Mouse (Mus musculus) myocyte (in vitro differentiated cells): ENCODE data around the gene Syt1.

Experiments used
- E2F4 ChIP-seq: IDR thresholded peaks from one replicate; pipeline ENCODE4 v1.6.1; 2011; ENCODE audit warnings: mild to moderate bottlenecking, control low read depth, moderate library complexity; ENCODE audit not compliant: insufficient read depth
- MYOD1 ChIP-seq, 3 experiments: IDR thresholded peaks; one replicate each; pipeline ENCODE4 v1.6.1; 2011; ENCODE audit warnings: control low read depth in 2 of 3, low read depth in 2 of 3, mild to moderate bottlenecking in 2 of 3, moderate library complexity in 1 of 3; ENCODE audit not compliant: insufficient read length in 2 of 3, control insufficient read depth in 1 of 3
- POLR2A ChIP-seq: IDR thresholded peaks from one replicate; pipeline ENCODE4 v1.6.1; 2011; ENCODE audit warnings: low read depth, mild to moderate bottlenecking, control low read depth, moderate library complexity; ENCODE audit not compliant: insufficient read length
- USF1 ChIP-seq: IDR thresholded peaks from one replicate; pipeline ENCODE4 v1.6.1; 2011; ENCODE audit warnings: low read depth, mild to moderate bottlenecking, control low read depth, moderate library complexity

- TF ChIP-seq POLR2A (no peak), MYOD1 (IDR thresholded peaks at IDR 0.05; ENCODE audit: control insufficient read depth in 1 of 3, insufficient read length in 2 of 3, low read depth in 2 of 3) (no peak), USF1 (no peak), E2F4 (no peak)
These were observed 305.1 kb downstream of the Syt1 start for GRCm38 (mm10) chr10:108705658-108706057.
